21 mouse cellular contexts compared by ENCODE assay signal in the genomic region with DNA sequence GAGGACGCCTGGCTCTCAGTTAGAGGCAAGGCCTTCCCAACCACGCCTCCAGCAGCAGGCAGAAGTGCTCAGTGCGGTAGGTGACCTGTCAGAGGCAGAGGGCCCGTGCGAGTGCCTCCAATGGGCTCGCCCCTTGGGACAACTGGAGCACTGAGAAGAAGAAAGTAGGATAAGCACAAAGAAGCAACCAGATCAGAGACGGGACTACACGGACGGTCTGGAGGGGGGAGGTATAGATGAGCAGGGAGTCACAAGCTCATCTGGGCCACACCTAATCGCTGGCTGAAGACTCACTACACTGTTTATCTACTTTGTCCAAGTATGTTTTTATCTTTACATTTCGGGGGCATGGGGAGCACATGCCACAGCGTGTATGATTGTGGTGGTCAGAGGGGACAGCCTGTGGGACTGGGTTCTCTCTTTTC. TPM values are rescaled to one million over a fixed set of nuclear protein-coding genes. Genes with fewer than 3 reads are reported as not detected.
A peak's percentile ranks its signal among the peaks of the same experiment; 100 is the strongest.
DNase-seq lines count a peak whose midpoint lies in the region; ATAC-seq lines count a peak whose summit lies in the region.
"Had no signal": no experiment of that assay in that cellular context is flagged by ENCODE, and none has a peak within 500 bp of the region (broad histone marks: within the 10 kb centered on the region; RNA-seq: fewer than 3 reads in every experiment).

No protein-coding gene starts in this region.

- H3K36me3 ChIP-seq in liver, embryonic 15.5 days (replicated peaks) = peaks cover 77% of the 10 kb centered on the region

- ATAC-seq in erythroblast, adult 5-6 weeks (replicated peaks; ENCODE audit: low FRiP score, poor library complexity, severe bottlenecking) = peak; percentile 85
- ATAC-seq in liver, embryonic 15.5 days (ENCODE audit: insufficient read depth) = peak; percentile 93
- ATAC-seq: forebrain, embryonic 14.5 days; hindbrain, postnatal 0 days had no signal

- peak overlapping the region; percentile 30 for H3K4me3 ChIP-seq in liver, embryonic 15.5 days (replicated peaks)
- H3K4me3 ChIP-seq: embryonic facial prominence, embryonic 15.5 days; heart, embryonic 15.5 days; limb, embryonic 15.5 days; megakaryocyte, embryonic 14.5 days had no signal

- H3K9ac ChIP-seq in liver, embryonic 15.5 days = peak overlapping the region; percentile 37
- H3K9ac ChIP-seq: embryonic facial prominence, embryonic 15.5 days; heart, embryonic 15.5 days; limb, embryonic 15.5 days had no signal

- DNase-seq in ES-CJ7 (ENCODE audit: low read depth, low spot score) (peak; percentile 66), MEL-GATA-1-ER (ENCODE audit: extremely low read depth, low read depth) (peak; percentile 4)
- no peak for DNase-seq in frontal cortex, postnatal 25 days (ENCODE audit: low spot score in 2 of 2)
- DNase-seq in Muller cell, postnatal 12 days (ENCODE audit: inconsistent ontology term) = no peak
- DNase-seq in right cerebral cortex, postnatal 14 days = no peak
- DNase-seq: adrenal gland, adult 2 months; cerebellum, adult 9-10 months; kidney, adult 2 months; kidney, postnatal 14 days; lung, postnatal 10 days; thymus, postnatal 4 days had no signal

- 26% methylated on average over 12 of the region's 12 CpGs for WGBS in liver, embryonic 15.5 days (ENCODE audit: insufficient replicate concordance)

- no peaks in the 10 kb centered on the region for H3K9me3 ChIP-seq in liver, embryonic 15.5 days (replicated peaks)
- H3K9me3 ChIP-seq: embryonic facial prominence, embryonic 15.5 days; heart, embryonic 15.5 days; limb, embryonic 15.5 days had no signal

- peaks cover 51% of the 10 kb centered on the region for H3K4me1 ChIP-seq in liver, embryonic 15.5 days (replicated peaks)
- H3K4me1 ChIP-seq: embryonic facial prominence, embryonic 15.5 days; limb, embryonic 15.5 days; megakaryocyte, embryonic 14.5 days had no signal

- H3K4me2 ChIP-seq in liver, embryonic 15.5 days = peak overlapping the region; percentile 65
- H3K4me2 ChIP-seq: embryonic facial prominence, embryonic 15.5 days; heart, embryonic 15.5 days; limb, embryonic 15.5 days had no signal

- no peaks in the 10 kb centered on the region for H3K27me3 ChIP-seq in liver, embryonic 15.5 days
- H3K27me3 ChIP-seq: embryonic facial prominence, embryonic 15.5 days; heart, embryonic 15.5 days; limb, embryonic 15.5 days; megakaryocyte, embryonic 14.5 days had no signal

- peak overlapping the region; percentile 83 for H3K27ac ChIP-seq in liver, embryonic 15.5 days (replicated peaks)
- H3K27ac ChIP-seq: embryonic facial prominence, embryonic 15.5 days; heart, embryonic 15.5 days; hindbrain, postnatal 0 days; limb, embryonic 15.5 days had no signal

RNA-seq across cellular contexts. Expression of a gene that starts 35.3 kb away (rescaled TPM):
- 21.1 and 22.7 TPM in 2 replicates for total RNA-seq in erythroblast, adult 5-6 weeks (2015; ENCODE audit: low replicate concordance)
- total RNA-seq in erythroblast, adult 5-6 weeks (2017; ENCODE audit: low replicate concordance) = 19.1 and 46.3 TPM in 2 replicates
- polyA plus RNA-seq in liver, embryonic 15.5 days (2015; fragmentation: Nextera tagmentation; extraction: Ambion mirVana) = 69.1 and 74.7 TPM in 2 replicates

RNA-seq across cellular contexts. Expression of a gene that starts 40.5 kb away (rescaled TPM):
- 6.5 and 7.5 TPM in 2 replicates for total RNA-seq in erythroblast, adult 5-6 weeks (2015; ENCODE audit: low replicate concordance)
- 3.7 and 4.0 TPM in 2 replicates for total RNA-seq in erythroblast, adult 5-6 weeks (2017; ENCODE audit: low replicate concordance)
- polyA plus RNA-seq in liver, embryonic 15.5 days (2015; fragmentation: Nextera tagmentation; extraction: Ambion mirVana) = 2.6 and 2.9 TPM in 2 replicates

RNA-seq across cellular contexts. Expression of a gene that starts 45.3 kb away (rescaled TPM):
- total RNA-seq in erythroblast, adult 5-6 weeks (2015; ENCODE audit: low replicate concordance) = 5.6 and 7.5 TPM in 2 replicates
- total RNA-seq in erythroblast, adult 5-6 weeks (2017; ENCODE audit: low replicate concordance) = 0.34 TPM in 1 of 2 replicates, not detected in the other
- 47.5 and 52.0 TPM in 2 replicates for polyA plus RNA-seq in liver, embryonic 15.5 days (2015; fragmentation: Nextera tagmentation; extraction: Ambion mirVana)

RNA-seq across cellular contexts. Expression of a gene that starts 54.2 kb away (rescaled TPM):
- not detected in 2 replicates for total RNA-seq in erythroblast, adult 5-6 weeks (2015; ENCODE audit: low replicate concordance)
- total RNA-seq in erythroblast, adult 5-6 weeks (2017; ENCODE audit: low replicate concordance) = not detected in 2 replicates
- 0.09 and 0.15 TPM in 2 replicates for polyA plus RNA-seq in liver, embryonic 15.5 days (2015; fragmentation: Nextera tagmentation; extraction: Ambion mirVana)
- total RNA-seq: adrenal gland, adult 2 months; hematopoietic stem cell, adult 5-6 weeks; hindbrain, postnatal 0 days had no signal
- polyA plus RNA-seq: adrenal gland, adult 2 months; gonadal fat pad, adult 2 months had no signal

Comparison
In these comparisons a context has a peak if more than half of its experiments do, and no peak if none do; other contexts are left out.
1. DNase-seq: peak in ES-CJ7 (single experiment) and MEL-GATA-1-ER (single experiment); none in frontal cortex, postnatal 25 days (0 of 2), Muller cell, postnatal 12 days (single experiment) and right cerebral cortex, postnatal 14 days (single experiment).